Mouse (Mus musculus): ENCODE results near the gene Tent5c. TPM values are rescaled to one million over a fixed set of nuclear protein-coding genes. Genes with fewer than 3 reads are reported as not detected.

Tent5c gene
- polyA plus RNA-seq, 2 experiments: 3.9 to 8.7 TPM

DNA sequence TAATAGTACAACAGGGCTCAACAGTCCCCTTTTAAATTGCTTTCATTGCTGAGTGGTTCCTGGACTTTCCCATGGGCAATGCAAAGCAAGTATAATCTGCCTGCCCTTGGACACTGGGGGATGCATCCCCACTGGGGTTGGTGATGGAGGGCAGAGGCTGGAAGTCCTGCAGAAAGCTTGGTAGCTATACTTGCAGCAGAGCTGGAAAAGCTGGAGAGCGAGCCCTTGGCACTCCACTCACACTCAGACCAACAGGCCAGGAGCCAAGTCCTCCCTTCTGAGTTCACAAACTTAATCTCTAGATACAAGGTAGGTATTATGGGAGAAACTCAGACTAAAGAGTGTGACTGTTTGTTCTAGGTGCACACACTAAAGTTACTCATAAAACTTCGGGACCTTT is 2.1 kb downstream of the Tent5c start:
- Histone ChIP-seq H3K4me2 (replicated peaks; ENCODE audit: low read depth, low read length, severe bottlenecking) (peak overlapping the region; percentile 99), H3K27me3 (ENCODE audit: control insufficient read depth, insufficient read depth, low read length) (peaks cover 20% of the 10 kb centered on the region), H3K36me3 (ENCODE audit: control insufficient read depth, insufficient read depth, low read length) (no peaks in the 10 kb centered on the region), H3K9me3 (ENCODE audit: control insufficient read depth, low read length) (no peaks in the 10 kb centered on the region), H3K4me1 (ENCODE audit: control insufficient read depth, insufficient read depth, low read length) (peaks cover 5% of the 10 kb centered on the region; the same call in 1 of the 2 replicates), H3K4me3 (replicated peaks; ENCODE audit: low read length) (0 out of 2 replicates have a peak overlapping the region, but pooled peaks have one; percentile 59), H3K9ac (ENCODE audit: low read depth, low read length, severe bottlenecking) (no peak overlapping the region), H3K27ac (replicated peaks; ENCODE audit: low read depth, low read length) (no peak overlapping the region)
- WGBS: 73% methylated on average over 2 of the region's 2 CpGs
- no peak for DNase-seq (ENCODE audit: low spot score)
- no peak for TF ChIP-seq POLR2A (IDR thresholded peaks at IDR 0.05; ENCODE audit: borderline replicate concordance, extremely low read depth, insufficient read depth, insufficient read length)
- ATAC-seq (ENCODE audit: low FRiP score, low read depth): no peak

DNA sequence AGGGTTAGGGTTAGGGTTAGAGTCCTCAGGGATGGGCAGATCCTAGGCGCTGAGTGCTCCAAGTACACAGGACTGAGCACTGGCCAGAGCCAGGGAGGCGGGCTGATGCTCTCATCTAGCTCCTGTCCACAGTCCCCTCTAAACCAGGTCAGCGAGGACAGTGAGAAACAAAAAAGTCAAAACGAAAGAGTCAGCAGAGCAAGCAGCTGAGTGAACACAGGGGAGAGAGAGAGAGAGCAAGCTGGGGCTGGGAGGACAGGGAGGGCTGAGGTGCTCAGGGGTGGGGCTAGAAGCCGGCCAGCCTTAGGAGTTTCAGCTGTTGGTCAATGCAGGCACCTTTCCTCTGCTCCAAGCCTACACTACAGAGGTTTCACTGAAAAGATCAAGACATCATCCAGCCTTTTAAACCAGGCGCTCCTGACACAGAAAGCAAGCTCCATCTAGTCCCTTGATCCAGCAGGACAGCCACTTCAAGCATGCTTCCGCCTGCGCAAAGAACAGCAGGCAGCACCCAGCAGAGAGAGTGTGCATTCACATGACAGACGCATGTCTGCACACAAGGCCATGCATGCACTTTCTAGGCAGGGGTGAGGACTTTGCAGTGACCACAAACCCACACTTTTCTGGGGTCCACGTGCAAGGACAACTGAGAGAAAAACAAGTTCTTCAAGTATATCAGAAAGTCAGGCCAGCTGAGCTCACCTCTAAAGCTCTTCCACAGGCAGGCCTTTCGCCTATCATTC is 3.6 kb downstream of the Tent5c start:
- Histone ChIP-seq H3K4me1 (ENCODE audit: control insufficient read depth, insufficient read depth, low read length) (peaks cover 5% of the 10 kb centered on the region; the same call in 1 of the 2 replicates), H3K36me3 (ENCODE audit: control insufficient read depth, insufficient read depth, low read length) (no peaks in the 10 kb centered on the region), H3K27me3 (ENCODE audit: control insufficient read depth, insufficient read depth, low read length) (peaks cover 20% of the 10 kb centered on the region), H3K27ac (replicated peaks; ENCODE audit: low read depth, low read length) (no peak overlapping the region), H3K4me3 (replicated peaks; ENCODE audit: low read length) (no peak overlapping the region), H3K4me2 (replicated peaks; ENCODE audit: low read depth, low read length, severe bottlenecking) (no peak overlapping the region), H3K9ac (ENCODE audit: low read depth, low read length, severe bottlenecking) (no peak overlapping the region), H3K9me3 (ENCODE audit: control insufficient read depth, low read length) (no peaks in the 10 kb centered on the region)
- DNase-seq (ENCODE audit: low spot score) (no peak), ATAC-seq (ENCODE audit: low FRiP score, low read depth) (no peak)
- WGBS: 55% methylated on average over 11 of the region's 11 CpGs
- no peak for TF ChIP-seq POLR2A (IDR thresholded peaks at IDR 0.05; ENCODE audit: borderline replicate concordance, extremely low read depth, insufficient read depth, insufficient read length)

DNA sequence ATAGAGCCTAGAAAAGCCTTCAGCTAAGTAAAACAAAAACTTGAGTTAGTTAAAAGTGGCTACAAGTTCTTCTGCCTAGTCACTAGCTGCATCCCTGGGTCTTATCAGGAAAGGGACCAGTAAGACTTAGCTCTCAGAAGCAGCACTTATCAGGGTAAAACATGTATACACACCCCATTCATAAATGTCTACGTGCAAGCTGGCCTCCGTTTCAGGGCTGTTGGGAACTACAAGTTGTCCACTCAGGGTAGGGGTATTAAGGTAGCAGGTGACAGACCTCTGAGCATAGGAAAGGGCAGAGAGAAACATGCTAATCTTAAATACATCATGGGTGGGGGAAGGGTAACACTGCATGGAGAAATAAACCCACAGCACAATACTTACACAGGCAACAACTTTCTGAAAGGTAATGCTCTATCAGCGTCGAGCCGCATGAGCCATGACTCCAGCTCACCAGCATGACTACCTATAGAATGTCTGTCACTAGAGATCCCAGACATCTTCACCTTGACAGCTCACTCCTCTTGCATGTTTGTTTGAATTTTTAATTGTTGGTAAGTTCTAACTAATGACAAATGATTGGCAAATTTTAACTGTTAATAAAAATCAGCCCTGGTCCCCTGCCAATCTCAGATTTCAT is 6.0 kb downstream of the Tent5c start:
- Histone ChIP-seq H3K4me2 (replicated peaks; ENCODE audit: low read depth, low read length, severe bottlenecking) (no peak overlapping the region), H3K36me3 (ENCODE audit: control insufficient read depth, insufficient read depth, low read length) (no peaks in the 10 kb centered on the region), H3K4me3 (replicated peaks; ENCODE audit: low read length) (no peak overlapping the region), H3K9me3 (ENCODE audit: control insufficient read depth, low read length) (no peaks in the 10 kb centered on the region), H3K9ac (ENCODE audit: low read depth, low read length, severe bottlenecking) (no peak overlapping the region), H3K27ac (replicated peaks; ENCODE audit: low read depth, low read length) (no peak overlapping the region), H3K4me1 (ENCODE audit: control insufficient read depth, insufficient read depth, low read length) (no peaks in the 10 kb centered on the region), H3K27me3 (ENCODE audit: control insufficient read depth, insufficient read depth, low read length) (peaks cover 16% of the 10 kb centered on the region)
- no peak for DNase-seq (ENCODE audit: low spot score)
- TF ChIP-seq POLR2A (IDR thresholded peaks at IDR 0.05; ENCODE audit: borderline replicate concordance, extremely low read depth, insufficient read depth, insufficient read length): no peak
- no peak for ATAC-seq (ENCODE audit: low FRiP score, low read depth)
- 88% methylated on average over 5 of the region's 5 CpGs for WGBS

DNA sequence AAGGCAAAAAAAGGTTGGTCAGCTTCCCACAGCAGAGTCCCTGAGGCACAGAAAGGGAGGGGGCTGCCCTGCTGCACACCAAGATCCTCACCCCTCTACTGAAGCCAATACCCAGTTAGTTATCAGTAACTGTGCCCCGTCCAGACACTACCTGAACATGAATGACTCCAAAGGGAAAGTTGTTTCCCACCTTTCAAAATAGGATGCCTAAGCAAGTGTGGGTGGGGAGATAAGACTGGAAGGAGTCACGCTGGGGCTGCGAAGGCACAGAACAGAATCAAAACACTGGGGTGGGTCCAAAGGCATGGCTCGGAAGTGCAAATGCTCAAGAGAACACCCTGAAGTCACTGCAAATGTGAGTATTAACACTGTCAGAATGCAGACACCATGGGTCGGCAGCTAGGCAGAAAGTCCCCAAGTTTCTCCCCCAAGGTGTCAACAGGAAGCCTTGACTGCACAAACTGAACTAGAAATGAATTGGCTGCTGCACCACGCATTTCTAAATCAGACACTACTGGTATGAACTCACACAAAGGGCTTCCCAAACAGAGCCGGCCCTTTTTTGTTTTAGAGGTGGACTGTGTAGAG is 6.7 kb downstream of the Tent5c start:
- Histone ChIP-seq H3K9me3 (ENCODE audit: control insufficient read depth, low read length) (no peaks in the 10 kb centered on the region), H3K36me3 (ENCODE audit: control insufficient read depth, insufficient read depth, low read length) (no peaks in the 10 kb centered on the region), H3K4me3 (replicated peaks; ENCODE audit: low read length) (no peak overlapping the region), H3K4me1 (ENCODE audit: control insufficient read depth, insufficient read depth, low read length) (no peaks in the 10 kb centered on the region), H3K27ac (replicated peaks; ENCODE audit: low read depth, low read length) (no peak overlapping the region), H3K4me2 (replicated peaks; ENCODE audit: low read depth, low read length, severe bottlenecking) (no peak overlapping the region), H3K9ac (ENCODE audit: low read depth, low read length, severe bottlenecking) (no peak overlapping the region), H3K27me3 (ENCODE audit: control insufficient read depth, insufficient read depth, low read length) (peaks cover 10% of the 10 kb centered on the region)
- no peak for TF ChIP-seq POLR2A (IDR thresholded peaks at IDR 0.05; ENCODE audit: borderline replicate concordance, extremely low read depth, insufficient read depth, insufficient read length)
- 69% methylated on average over 7 of the region's 7 CpGs for WGBS
- ATAC-seq (ENCODE audit: low FRiP score, low read depth): no peak
- DNase-seq (ENCODE audit: low spot score): no peak

DNA sequence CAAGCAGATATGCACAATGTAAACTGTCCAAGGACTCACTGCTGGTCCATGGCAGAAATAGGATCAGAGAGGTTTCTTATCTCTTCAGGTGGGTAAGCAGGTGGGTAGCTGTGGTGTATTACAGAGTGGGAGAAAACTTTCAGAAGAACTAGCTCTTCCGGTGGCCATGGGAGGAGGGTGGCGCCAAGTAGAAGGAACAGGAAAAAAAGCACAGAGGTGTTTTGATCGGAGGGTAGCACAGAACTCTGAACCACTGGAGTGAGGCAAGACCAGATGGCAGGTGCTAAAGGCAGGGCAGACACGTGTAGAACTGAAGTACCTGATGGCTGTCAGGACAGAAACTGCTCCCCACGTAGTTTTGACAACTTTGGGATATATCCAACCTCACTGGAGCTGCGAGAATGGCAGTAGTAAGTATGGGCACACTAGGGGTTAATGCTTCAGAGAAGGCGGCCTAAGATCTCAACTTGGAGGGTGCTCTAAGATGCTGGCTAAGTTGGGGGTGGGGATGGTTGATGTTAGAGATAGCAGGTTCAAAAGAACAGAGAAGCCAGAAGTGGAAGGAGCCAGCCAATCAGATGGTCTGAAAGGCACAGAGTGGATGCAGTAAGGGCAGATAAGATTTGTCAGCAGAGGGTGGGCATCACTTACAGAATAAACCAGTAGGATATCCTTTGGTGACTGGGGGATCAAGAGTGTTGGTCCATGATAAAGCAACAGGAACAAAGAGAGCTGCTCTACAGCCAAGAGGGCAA is 8.7 kb downstream of the Tent5c start:
- H3K9ac ChIP-seq (ENCODE audit: low read depth, low read length, severe bottlenecking): no peak overlapping the region
- no peaks in the 10 kb centered on the region for H3K4me1 ChIP-seq (ENCODE audit: control insufficient read depth, insufficient read depth, low read length)
- no peaks in the 10 kb centered on the region for H3K9me3 ChIP-seq (ENCODE audit: control insufficient read depth, low read length)
- no peak overlapping the region for H3K27ac ChIP-seq (replicated peaks; ENCODE audit: low read depth, low read length)
- no peaks in the 10 kb centered on the region for H3K27me3 ChIP-seq (ENCODE audit: control insufficient read depth, insufficient read depth, low read length)
- no peak overlapping the region for H3K4me2 ChIP-seq (replicated peaks; ENCODE audit: low read depth, low read length, severe bottlenecking)
- no peaks in the 10 kb centered on the region for H3K36me3 ChIP-seq (ENCODE audit: control insufficient read depth, insufficient read depth, low read length)
- 78% methylated on average over 7 of the region's 7 CpGs for WGBS
- no peak for TF ChIP-seq POLR2A (IDR thresholded peaks at IDR 0.05; ENCODE audit: borderline replicate concordance, extremely low read depth, insufficient read depth, insufficient read length)
- no peak for ATAC-seq (ENCODE audit: low FRiP score, low read depth)
- no peak overlapping the region for H3K4me3 ChIP-seq (replicated peaks; ENCODE audit: low read length)
- DNase-seq (ENCODE audit: low spot score): no peak

Measured in limb, embryonic 14.5 days (tissue).